Mouse (Mus musculus) intestine, postnatal 0 days (tissue): ENCODE measurements around the gene 9130409I23Rik. TPM values are rescaled to one million over a fixed set of nuclear protein-coding genes. Genes with fewer than 3 reads are reported as not detected.

Experiments
- ATAC-seq: fragments of 200-750 bp; cut with Nextera tagmentation; 2 replicates; pipeline ENCODE4 v1.8.0; 2017; ENCODE audit warnings: mild to moderate bottlenecking, moderate TSS enrichment, moderate library complexity
- H3K27ac ChIP-seq: fragments of 300-500 bp; sonication (generic); 2 replicates; pipeline ENCODE4 v1.5.1; 2014; ENCODE audit warnings: mild to moderate bottlenecking, low read depth, low read length, moderate library complexity
- H3K27me3 ChIP-seq: fragments of 300-500 bp; sonication (generic); replicated peaks from 2 replicates; pipeline ENCODE4 v1.6.1; 2014; ENCODE audit warnings: low read length, mixed read lengths; ENCODE audit not compliant: control insufficient read depth, insufficient read depth
- H3K36me3 ChIP-seq: fragments of 300-500 bp; sonication (generic); 2 replicates; pipeline ENCODE4 v1.6.1; 2014; ENCODE audit warnings: mild to moderate bottlenecking, moderate library complexity; ENCODE audit not compliant: control insufficient read depth, insufficient read depth
- H3K4me1 ChIP-seq: fragments of 300-500 bp; sonication (generic); replicated peaks from 2 replicates; pipeline ENCODE4 v1.6.1; 2014; ENCODE audit warnings: antibody characterized with exemption, low read length, mixed read lengths; ENCODE audit not compliant: control insufficient read depth, insufficient read depth
- H3K4me2 ChIP-seq: fragments of 300-500 bp; sonication (generic); replicated peaks from 2 replicates; pipeline ENCODE4 v1.6.1; 2014; ENCODE audit warnings: low read depth, mild to moderate bottlenecking, moderate library complexity
- H3K4me3 ChIP-seq: fragments of 300-500 bp; sonication (generic); 2 replicates; pipeline ENCODE4 v1.5.1; 2014; ENCODE audit warnings: low read depth, low read length
- H3K9ac ChIP-seq: fragments of 300-500 bp; sonication (generic); 2 replicates; pipeline ENCODE4 v1.6.1; 2014; ENCODE audit warnings: mild to moderate bottlenecking, low read depth, low read length
- H3K9me3 ChIP-seq: fragments of 300-500 bp; sonication (generic); 2 replicates; pipeline ENCODE4 v1.6.1; 2016; ENCODE audit warnings: mixed run types; ENCODE audit not compliant: control insufficient read depth
- CTCF ChIP-seq: sonication (generic); IDR thresholded peaks from 2 replicates; pipeline ENCODE4 v1.5.1; 2016; ENCODE audit warnings: low read depth, mild to moderate bottlenecking, control low read depth, antibody characterized with exemption, moderate library complexity
- WGBS: fragments of 180-500 bp; shearing (Covaris S2); extraction: QIAGEN DNeasy Blood & Tissue Kit; methylation state at CpG from one replicate; pipeline ENCODE4 v1.1.7; 2014; 5-methylcytosine and 5-hydroxymethylcytosine counted together
- polyA plus RNA-seq: library from polyadenylated mRNA; unstranded; fragments of >200 nt; fragmentation: Nextera tagmentation; extraction: Ambion mirVana; gene quantifications from 2 replicates; pipeline ENCODE4 v1.2.1, GENCODE M21; 2015

9130409I23Rik gene
- polyA plus RNA-seq, 1 experiment from 2014 or later: 0.09 TPM

GRCm38 (mm10) chr1:181068344-181068743, 17.3 kb downstream of the 9130409I23Rik start:
- 82% methylated on average over 1 of the region's 1 CpGs for WGBS
- Histone ChIP-seq H3K27me3 (no peaks in the 10 kb centered on the region), H3K4me1 (no peaks in the 10 kb centered on the region), H3K9ac (no peak overlapping the region), H3K9me3 (no peaks in the 10 kb centered on the region), H3K4me2 (no peak overlapping the region), H3K4me3 (no peak overlapping the region), H3K27ac (no peak overlapping the region), H3K36me3 (no peaks in the 10 kb centered on the region)
- TF ChIP-seq CTCF: no peak
- ATAC-seq: no peak

DNA sequence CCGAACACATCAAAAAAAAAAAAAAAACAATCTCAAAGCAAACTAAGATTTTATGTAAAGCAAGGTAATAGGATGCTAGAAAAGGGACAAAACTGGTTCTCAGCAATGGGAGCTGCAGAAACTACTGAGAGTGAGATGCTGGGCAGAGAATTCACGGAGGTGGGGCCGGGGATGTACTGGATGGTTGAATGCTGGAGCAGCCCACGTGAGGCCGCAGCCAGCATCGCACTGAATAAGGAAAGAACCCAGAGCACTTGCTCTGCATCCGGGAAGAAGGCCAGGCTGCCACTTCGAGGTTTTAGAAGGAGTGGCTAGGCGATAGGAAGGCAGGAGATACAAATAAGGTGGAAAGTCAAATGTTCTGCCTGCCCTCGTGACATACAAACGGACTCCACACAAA, 18.6 kb downstream of the 9130409I23Rik start:
- TF ChIP-seq CTCF: no peak
- 69% methylated on average over 11 of the region's 11 CpGs for WGBS
- H3K9me3 ChIP-seq: no peaks in the 10 kb centered on the region
- no peak for ATAC-seq
- no peak overlapping the region for H3K27ac ChIP-seq
- no peak overlapping the region for H3K4me3 ChIP-seq
- no peak overlapping the region for H3K4me2 ChIP-seq
- no peaks in the 10 kb centered on the region for H3K36me3 ChIP-seq
- no peak overlapping the region for H3K9ac ChIP-seq
- H3K27me3 ChIP-seq: no peaks in the 10 kb centered on the region
- H3K4me1 ChIP-seq: no peaks in the 10 kb centered on the region

DNA sequence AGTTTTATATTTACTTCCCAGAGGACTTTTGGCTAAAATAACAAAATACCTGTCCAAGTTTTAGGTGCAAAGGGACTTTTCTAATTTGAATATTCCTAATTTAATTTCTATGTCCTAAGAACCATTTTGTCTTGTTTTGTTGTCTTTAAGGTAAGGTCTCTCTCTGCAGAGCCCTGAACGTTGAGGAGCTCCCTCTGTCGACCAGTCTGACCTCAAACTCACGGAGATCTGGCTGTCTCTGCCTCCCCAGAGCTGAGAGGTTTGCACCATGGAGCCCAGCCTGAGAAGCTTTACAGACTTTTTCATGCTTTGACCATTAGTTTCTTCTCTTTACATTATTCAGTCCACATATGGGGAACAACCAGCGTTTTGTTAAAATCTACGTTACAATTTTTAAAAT, 22.0 kb downstream of the 9130409I23Rik start:
- Histone ChIP-seq H3K27me3 (no peaks in the 10 kb centered on the region), H3K36me3 (no peaks in the 10 kb centered on the region), H3K4me1 (no peaks in the 10 kb centered on the region), H3K27ac (no peak overlapping the region), H3K9me3 (no peaks in the 10 kb centered on the region), H3K4me3 (no peak overlapping the region), H3K4me2 (no peak overlapping the region), H3K9ac (no peak overlapping the region)
- WGBS: 36% methylated on average over 5 of the region's 5 CpGs
- no peak for ATAC-seq
- peak; percentile 35 for TF ChIP-seq CTCF

- 27% methylated on average over 2 of the region's 2 CpGs for whole genome bisulfite sequencing
Measured at GRCm38 (mm10) chr1:181084021-181084420, 33.0 kb downstream of the 9130409I23Rik start.

DNA sequence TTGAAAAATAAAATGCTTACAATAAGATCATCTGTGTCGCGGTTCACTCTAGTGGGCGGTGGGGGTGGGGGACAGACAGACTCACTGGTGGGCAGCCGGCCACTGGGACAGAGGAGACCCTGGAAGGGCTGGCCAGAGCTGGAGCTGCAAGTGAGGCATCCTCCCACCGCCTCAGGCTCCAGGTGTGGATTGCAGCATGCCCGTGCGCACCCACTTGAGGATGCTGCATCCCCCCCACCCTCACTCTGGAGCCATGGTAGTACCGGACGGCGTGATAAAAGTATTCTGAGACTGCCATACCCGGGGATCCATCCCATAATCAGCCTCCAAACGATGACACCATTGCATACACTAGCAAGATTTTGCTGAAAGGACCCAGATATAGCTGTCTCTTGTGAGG, 39.0 kb downstream of the 9130409I23Rik start:
- WGBS: 74% methylated on average over 12 of the region's 12 CpGs
- H3K4me2 ChIP-seq: no peak overlapping the region
- no peak for TF ChIP-seq CTCF
- no peak overlapping the region for H3K27ac ChIP-seq
- no peak overlapping the region for H3K9ac ChIP-seq
- ATAC-seq: no peak
- H3K36me3 ChIP-seq: peaks cover 36% of the 10 kb centered on the region
- no peaks in the 10 kb centered on the region for H3K9me3 ChIP-seq
- H3K27me3 ChIP-seq: no peaks in the 10 kb centered on the region
- no peak overlapping the region for H3K4me3 ChIP-seq
- H3K4me1 ChIP-seq: no peaks in the 10 kb centered on the region

More at GRCm38 (mm10) chr1:181084021-181084420, 33.0 kb downstream of the 9130409I23Rik start:
- H3K27ac ChIP-seq: no peak overlapping the region
- no peaks in the 10 kb centered on the region for H3K36me3 ChIP-seq
- H3K4me2 ChIP-seq: no peak overlapping the region
- no peak overlapping the region for H3K4me3 ChIP-seq
- H3K27me3 ChIP-seq: no peaks in the 10 kb centered on the region
- ATAC-seq: no peak
- H3K9me3 ChIP-seq: no peaks in the 10 kb centered on the region
- H3K4me1 ChIP-seq: no peaks in the 10 kb centered on the region
- no peak overlapping the region for H3K9ac ChIP-seq
- no peak for TF ChIP-seq CTCF

Other genes starting within 250 kb of the 9130409I23Rik start
- gene H3f3a, start 237.3 kb upstream of the 9130409I23Rik start, polyA plus RNA-seq: 1,056 and 1,104 TPM in 2 replicates
- gene Sde2, start 200.1 kb upstream of the 9130409I23Rik start, polyA plus RNA-seq: 13.3 and 16.7 TPM in 2 replicates
- not detected in 2 replicates for gene Lefty2, start 158.1 kb upstream of the 9130409I23Rik start, polyA plus RNA-seq
- 24.5 and 26.3 TPM in 2 replicates for gene Pycr2, start 146.9 kb upstream of the 9130409I23Rik start, polyA plus RNA-seq
- gene Lefty1, start 116.2 kb upstream of the 9130409I23Rik start, polyA plus RNA-seq: 0.90 and 1.3 TPM in 2 replicates
- 9.5 and 10.2 TPM in 2 replicates for gene Tmem63a, start 108.9 kb upstream of the 9130409I23Rik start, polyA plus RNA-seq
- gene Ephx1, start 30.3 kb upstream of the 9130409I23Rik start, polyA plus RNA-seq: 4.3 and 4.9 TPM in 2 replicates
- gene Nvl, start 93.0 kb downstream of the 9130409I23Rik start, polyA plus RNA-seq: 7.3 and 8.5 TPM in 2 replicates
- gene Cnih4, start 93.5 kb downstream of the 9130409I23Rik start, polyA plus RNA-seq: 107 and 120 TPM in 2 replicates
- gene Wdr26, start 160.8 kb downstream of the 9130409I23Rik start, polyA plus RNA-seq: 29.3 and 32.8 TPM in 2 replicates